Mouse (Mus musculus) neural tube, embryonic 11.5 days (tissue): ENCODE data around the gene 5730596B20Rik. TPM values are rescaled to one million over a fixed set of nuclear protein-coding genes. Genes with fewer than 3 reads are reported as not detected.
A peak's percentile ranks its signal among the peaks of the same experiment; 100 is the strongest.

Experiments used
- ATAC-seq: fragments of 200-750 bp; cut with Nextera tagmentation; 2 replicates; pipeline ENCODE4 v1.8.0; 2017; ENCODE audit warnings: moderate number of reproducible peaks, mild to moderate bottlenecking, moderate TSS enrichment, moderate library complexity; ENCODE audit not compliant: insufficient read depth, low FRiP score, low TSS enrichment
- DNase-seq: peaks from one replicate; pipeline ENCODE4 v3.0.0-alpha.2; 2015; ENCODE audit warnings: low spot score
- H3K27ac ChIP-seq: fragments of 300-500 bp; sonication (generic); 2 replicates; pipeline ENCODE4 v1.5.1; 2014; ENCODE audit warnings: low read depth, mild to moderate bottlenecking, low read length
- H3K27me3 ChIP-seq: fragments of 300-500 bp; sonication (generic); 2 replicates; pipeline ENCODE4 v1.6.1; 2014; ENCODE audit warnings: mild to moderate bottlenecking, low read length, mixed read lengths; ENCODE audit not compliant: control insufficient read depth, insufficient read depth
- H3K36me3 ChIP-seq: fragments of 300-500 bp; sonication (generic); 2 replicates; pipeline ENCODE4 v1.6.1; 2014; ENCODE audit warnings: mild to moderate bottlenecking, low read length, moderate library complexity, mixed read lengths; ENCODE audit not compliant: control insufficient read depth, insufficient read depth
- H3K4me1 ChIP-seq: fragments of 300-500 bp; sonication (generic); 2 replicates; pipeline ENCODE4 v1.6.1; 2014; ENCODE audit warnings: low read length, mixed read lengths; ENCODE audit not compliant: control insufficient read depth, insufficient read depth
- H3K4me2 ChIP-seq: fragments of 300-500 bp; sonication (generic); 2 replicates; pipeline ENCODE4 v1.6.1; 2014; ENCODE audit warnings: low read depth, mild to moderate bottlenecking, moderate library complexity
- H3K4me3 ChIP-seq: fragments of 300-500 bp; sonication (generic); 2 replicates; pipeline ENCODE4 v1.5.1; 2014; ENCODE audit warnings: low read depth, low read length
- H3K9ac ChIP-seq: fragments of 300-500 bp; sonication (generic); 2 replicates; pipeline ENCODE4 v1.6.1; 2014; ENCODE audit warnings: mild to moderate bottlenecking, low read length
- H3K9me3 ChIP-seq: fragments of 300-500 bp; sonication (generic); 2 replicates; pipeline ENCODE4 v1.6.1; 2016; ENCODE audit warnings: low read length; ENCODE audit not compliant: control insufficient read depth
- WGBS: fragments of 180-500 bp; shearing (Covaris S2); extraction: QIAGEN DNeasy Blood & Tissue Kit; methylation state at CpG from one replicate; pipeline ENCODE4 v1.1.7; 2014; 5-methylcytosine and 5-hydroxymethylcytosine counted together
- polyA plus RNA-seq: library from polyadenylated mRNA; unstranded; fragments of >200 nt; fragmentation: Nextera tagmentation; extraction: Ambion mirVana; gene quantifications from 2 replicates; pipeline ENCODE4 v1.2.1, GENCODE M21; 2014

Gene 5730596B20Rik
- polyA plus RNA-seq, result 4.1 and 4.5 TPM in 2 replicates

DNA sequence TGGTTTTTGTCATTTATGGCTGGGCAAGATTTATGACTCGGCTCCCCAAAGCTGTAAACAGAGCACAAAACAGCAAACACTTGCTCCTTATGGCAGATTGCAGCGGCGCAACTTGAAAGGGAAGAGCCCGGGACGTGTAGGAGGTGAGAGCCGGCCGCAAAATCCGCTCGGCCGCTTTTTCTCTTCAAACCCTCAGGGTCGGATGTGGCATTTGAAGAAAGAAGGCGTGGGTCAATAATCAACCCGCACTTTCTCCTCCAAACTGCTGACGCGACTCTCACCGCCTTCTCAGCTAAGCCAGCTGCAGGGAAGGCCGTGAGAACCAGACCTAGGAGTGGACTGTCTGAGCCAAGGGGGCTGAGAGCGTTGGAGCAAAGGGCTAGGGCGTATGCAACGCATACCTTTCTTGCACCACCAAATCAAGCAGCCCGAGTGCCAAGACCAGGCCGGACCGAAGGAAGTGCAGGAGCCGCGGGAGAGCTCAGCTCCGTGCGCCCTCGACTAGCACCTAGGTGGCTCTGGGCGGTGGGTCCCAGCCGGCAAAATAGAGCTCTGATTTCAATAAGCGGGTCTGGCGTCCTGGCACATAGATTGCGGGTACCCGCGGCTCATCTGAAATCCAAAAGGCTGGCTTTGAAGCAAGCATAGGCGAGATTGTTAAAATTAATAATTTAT is at the start of gene 5730596B20Rik:
Gene 5730596B20Rik (plus strand): TSS at position 438 of the 675 bp plus-strand sequence.
- peak; percentile 22; the same call in 1 of the 2 replicates for ATAC-seq
- peak; percentile 84 for DNase-seq
- Histone ChIP-seq H3K27me3 (no peaks in the 10 kb centered on the region), H3K9ac (peak within 1 kb of the TSS; percentile 99), H3K4me3 (peak within 1 kb of the TSS; percentile 91), H3K4me2 (peak within 1 kb of the TSS; percentile 78), H3K36me3 (peaks cover 1% of the 10 kb centered on the region; the same call in 1 of the 2 replicates), H3K4me1 (peaks cover 48% of the 10 kb centered on the region), H3K9me3 (no peaks in the 10 kb centered on the region), H3K27ac (peak within 1 kb of the TSS; percentile 100)
- under 1% methylated on average over 36 of the region's 36 CpGs for WGBS

DNA sequence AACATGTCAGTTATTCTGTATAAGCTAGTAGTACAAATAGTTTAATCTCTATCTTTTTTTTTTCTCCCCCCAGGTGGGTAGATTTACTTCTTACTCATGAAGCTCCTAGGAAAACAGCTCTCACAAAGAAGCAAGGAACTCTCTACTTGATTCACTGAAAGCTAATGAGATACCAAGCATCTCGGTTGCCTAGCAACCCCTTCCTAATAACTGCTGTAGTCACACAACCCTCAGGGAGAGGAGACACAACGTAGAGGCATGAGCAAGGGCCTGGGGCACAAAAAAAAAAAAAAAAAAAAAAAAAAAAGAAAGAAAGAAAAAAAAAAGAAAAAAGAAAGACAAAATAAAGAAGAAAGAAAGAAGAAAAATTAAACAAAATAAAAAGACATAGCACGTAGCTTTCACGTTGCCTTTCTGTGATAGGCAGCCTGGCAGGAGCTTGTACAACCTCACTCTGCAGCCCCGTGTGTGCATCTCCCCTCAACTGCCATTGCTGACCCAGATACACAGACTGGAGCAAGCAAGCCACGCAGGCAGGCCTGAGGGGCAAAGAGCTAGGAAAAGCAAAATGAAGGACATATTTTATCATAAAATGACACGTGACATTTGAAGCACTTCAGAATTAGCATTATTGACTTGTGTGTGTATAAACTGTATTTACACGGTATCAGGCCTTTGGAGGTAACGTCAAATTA is 39.3 kb upstream of the 5730596B20Rik start:
- 45% methylated on average over 9 of the region's 9 CpGs for WGBS
- H3K27ac ChIP-seq, result peak overlapping the region; percentile 47
- H3K9me3 ChIP-seq, result no peaks in the 10 kb centered on the region
- H3K9ac ChIP-seq, result no peak overlapping the region
- no peak overlapping the region for H3K4me3 ChIP-seq
- H3K27me3 ChIP-seq, result no peaks in the 10 kb centered on the region
- H3K4me2 ChIP-seq, result no peak overlapping the region
- DNase-seq (peak; percentile 58), ATAC-seq (no peak)
- H3K36me3 ChIP-seq, result no peaks in the 10 kb centered on the region
- H3K4me1 ChIP-seq, result peaks cover 12% of the 10 kb centered on the region

DNA sequence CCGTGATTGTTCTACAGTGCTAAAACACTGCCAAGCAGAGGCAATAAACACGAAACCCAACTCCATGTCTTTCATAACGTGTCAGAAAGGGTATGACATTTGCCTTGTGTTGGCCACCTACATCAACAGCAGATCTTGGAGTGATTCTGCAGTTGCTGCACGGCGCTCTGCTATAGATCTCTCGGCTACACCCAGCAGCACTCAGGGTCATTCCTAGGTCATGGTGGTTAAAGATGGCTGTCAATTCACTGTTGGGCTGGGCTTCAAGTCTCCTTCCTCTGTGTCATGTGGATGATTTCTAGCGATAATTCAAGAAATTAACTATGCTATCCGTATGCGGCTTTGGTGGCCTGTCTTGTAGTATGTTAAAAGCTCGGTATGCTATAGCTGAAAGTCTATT is 38.7 kb upstream of the 5730596B20Rik start:
- 34% methylated on average over 10 of the region's 10 CpGs for WGBS
- no peak overlapping the region for H3K9ac ChIP-seq
- peak overlapping the region; percentile 47 for H3K27ac ChIP-seq
- no peak for DNase-seq
- no peaks in the 10 kb centered on the region for H3K36me3 ChIP-seq
- no peaks in the 10 kb centered on the region for H3K27me3 ChIP-seq
- H3K4me3 ChIP-seq, result no peak overlapping the region
- H3K9me3 ChIP-seq, result no peaks in the 10 kb centered on the region
- ATAC-seq, result peak; percentile 38; the same call in 1 of the 2 replicates
- H3K4me2 ChIP-seq, result no peak overlapping the region
- peaks cover 12% of the 10 kb centered on the region for H3K4me1 ChIP-seq

DNA sequence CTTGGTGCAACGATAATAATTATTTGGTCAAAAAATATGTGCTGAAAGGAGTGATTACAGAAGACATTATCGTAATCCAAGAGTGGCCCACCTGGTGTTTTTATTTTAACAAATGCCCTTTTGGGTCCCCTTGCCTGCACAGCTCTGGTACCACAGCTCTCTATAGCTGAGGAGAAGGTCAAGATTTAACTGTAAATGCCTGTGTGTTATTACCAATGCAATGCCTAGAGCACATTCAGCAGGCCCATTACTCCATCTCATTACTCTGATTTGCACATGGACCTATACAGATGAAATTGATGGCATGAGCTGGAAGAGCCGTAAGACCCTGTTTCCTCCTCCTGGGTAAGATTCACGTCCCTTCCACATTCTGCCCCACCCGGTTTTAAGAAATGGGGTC is 38.2 kb upstream of the 5730596B20Rik start:
- Histone ChIP-seq H3K9ac (no peak overlapping the region), H3K4me3 (no peak overlapping the region), H3K27ac (peak overlapping the region; percentile 47), H3K36me3 (no peaks in the 10 kb centered on the region), H3K9me3 (no peaks in the 10 kb centered on the region), H3K27me3 (no peaks in the 10 kb centered on the region), H3K4me2 (no peak overlapping the region), H3K4me1 (peaks cover 12% of the 10 kb centered on the region)
- ATAC-seq (no peak), DNase-seq (no peak)
- WGBS, result 72% methylated on average over 5 of the region's 5 CpGs

DNA sequence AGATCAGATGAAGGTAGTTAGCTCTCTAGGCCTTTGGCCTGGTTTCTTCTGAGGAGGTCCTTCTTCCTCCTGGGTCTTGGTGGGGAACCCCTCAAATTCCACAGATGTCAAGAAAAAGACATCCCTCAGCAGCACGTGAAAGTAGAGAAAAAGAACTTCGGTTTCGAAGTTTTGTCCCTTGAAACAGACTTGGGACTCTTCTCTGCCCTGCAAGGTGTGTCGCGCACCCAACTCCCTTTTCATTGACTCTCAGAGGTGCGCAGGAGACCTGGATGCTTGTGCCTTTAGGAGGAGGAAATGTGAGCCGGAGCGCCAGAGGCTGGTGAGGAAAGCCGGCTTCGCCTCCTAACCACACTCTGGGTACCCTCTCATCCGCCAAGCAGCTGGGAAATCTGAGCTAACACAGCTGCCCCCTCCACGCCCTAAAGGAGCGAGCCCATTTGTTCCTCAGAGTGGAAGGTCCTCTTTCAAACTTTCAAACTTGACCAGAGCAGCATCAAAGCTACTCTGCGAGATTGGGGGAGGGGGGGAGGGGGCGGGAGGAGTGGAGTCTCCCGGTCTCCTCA is 26.8 kb upstream of the 5730596B20Rik start:
- peak overlapping the region; percentile 18 for H3K9ac ChIP-seq
- DNase-seq, result peak; percentile 56

DNA sequence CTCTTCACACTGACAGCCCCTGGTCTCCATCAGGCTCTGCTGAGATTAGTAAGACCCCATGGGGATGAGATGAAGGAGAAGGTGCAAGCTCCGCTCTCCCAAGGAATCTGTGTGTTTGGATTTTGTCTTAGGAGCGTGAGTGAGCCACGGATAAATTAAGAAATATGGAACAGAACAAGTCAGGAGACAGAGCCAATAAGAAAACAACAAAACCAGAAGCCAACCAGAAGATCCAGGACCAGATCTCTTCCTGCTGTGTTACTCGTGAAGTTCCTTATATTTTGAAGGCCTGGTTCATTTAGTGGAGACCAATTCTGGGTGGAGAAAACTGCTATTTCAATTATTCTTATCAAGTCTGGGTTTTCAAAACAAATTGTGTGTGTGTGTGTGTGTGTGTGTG is 25.7 kb upstream of the 5730596B20Rik start:
- ATAC-seq (no peak), DNase-seq (no peak)
- Histone ChIP-seq H3K27me3 (no peaks in the 10 kb centered on the region), H3K9me3 (no peaks in the 10 kb centered on the region), H3K36me3 (no peaks in the 10 kb centered on the region), H3K27ac (no peak overlapping the region), H3K4me3 (no peak overlapping the region), H3K4me2 (no peak overlapping the region), H3K4me1 (peaks cover 40% of the 10 kb centered on the region), H3K9ac (no peak overlapping the region)
- 29% methylated on average over 4 of the region's 4 CpGs for WGBS

More for the DNA sequence above, 26.8 kb upstream of the 5730596B20Rik start:
- Histone ChIP-seq H3K4me1 (peaks cover 35% of the 10 kb centered on the region), H3K4me3 (0 out of 2 replicates have a peak overlapping the region, but pooled peaks have one; percentile 10), H3K36me3 (no peaks in the 10 kb centered on the region), H3K27me3 (no peaks in the 10 kb centered on the region), H3K27ac (no peak overlapping the region), H3K9me3 (no peaks in the 10 kb centered on the region), H3K4me2 (peak overlapping the region; percentile 26)
- ATAC-seq, result no peak
- 5% methylated on average over 16 of the region's 16 CpGs for WGBS

DNA sequence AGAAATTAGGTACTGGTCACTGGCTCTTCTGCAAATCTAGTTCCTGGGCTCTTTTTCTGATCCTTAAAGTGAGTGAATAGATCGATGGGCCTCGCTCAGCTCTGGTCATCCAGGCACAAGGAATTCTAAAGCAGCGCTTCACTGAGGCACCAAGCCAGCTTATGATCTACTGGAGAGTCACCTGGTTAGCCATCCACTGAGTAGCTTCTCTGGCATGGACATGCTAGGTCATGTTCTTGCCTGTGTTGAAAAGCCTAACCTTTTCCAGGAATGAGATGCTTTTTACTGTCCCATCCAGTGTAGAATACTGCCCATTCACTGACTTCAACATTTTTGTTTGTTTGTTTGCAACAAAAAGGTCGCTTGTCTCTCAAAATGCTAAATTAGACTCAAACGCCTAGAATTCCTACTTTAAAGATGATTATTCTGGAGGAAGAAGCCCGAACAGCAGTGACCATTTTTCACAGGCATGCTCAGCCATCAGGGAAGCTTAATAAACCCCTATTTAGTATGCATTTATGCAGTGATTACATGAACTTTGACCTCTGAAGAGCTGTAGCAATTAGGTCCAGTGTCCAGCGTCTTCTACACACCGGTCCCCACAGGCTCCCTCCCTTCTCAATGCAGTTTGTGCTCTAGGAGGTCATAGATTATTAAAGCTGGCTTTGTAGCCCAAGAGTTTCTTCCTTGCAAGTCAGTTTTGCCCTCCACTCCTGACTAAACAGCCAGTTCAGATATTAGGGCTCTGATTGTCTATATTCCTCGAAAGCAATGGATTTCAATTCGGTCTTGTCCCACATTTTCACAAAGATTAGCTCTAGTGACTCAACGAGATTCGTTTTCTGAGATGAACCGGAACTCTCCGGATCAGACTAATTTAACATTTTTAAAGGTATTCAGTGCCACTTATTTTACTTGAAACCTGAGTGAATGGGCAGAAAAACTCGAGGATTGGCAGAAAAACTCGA is 24.8 kb upstream of the 5730596B20Rik start:
- DNase-seq (peak; percentile 36), ATAC-seq (no peak)
- no peaks in the 10 kb centered on the region for H3K9me3 ChIP-seq
- H3K4me3 ChIP-seq, result no peak overlapping the region
- no peak overlapping the region for H3K9ac ChIP-seq
- 12% methylated on average over 16 of the region's 16 CpGs for WGBS
- no peak overlapping the region for H3K27ac ChIP-seq
- H3K36me3 ChIP-seq, result no peaks in the 10 kb centered on the region
- no peaks in the 10 kb centered on the region for H3K27me3 ChIP-seq
- H3K4me2 ChIP-seq, result peak overlapping the region; percentile 16; the same call in 1 of the 2 replicates
- H3K4me1 ChIP-seq, result peaks cover 46% of the 10 kb centered on the region

DNA sequence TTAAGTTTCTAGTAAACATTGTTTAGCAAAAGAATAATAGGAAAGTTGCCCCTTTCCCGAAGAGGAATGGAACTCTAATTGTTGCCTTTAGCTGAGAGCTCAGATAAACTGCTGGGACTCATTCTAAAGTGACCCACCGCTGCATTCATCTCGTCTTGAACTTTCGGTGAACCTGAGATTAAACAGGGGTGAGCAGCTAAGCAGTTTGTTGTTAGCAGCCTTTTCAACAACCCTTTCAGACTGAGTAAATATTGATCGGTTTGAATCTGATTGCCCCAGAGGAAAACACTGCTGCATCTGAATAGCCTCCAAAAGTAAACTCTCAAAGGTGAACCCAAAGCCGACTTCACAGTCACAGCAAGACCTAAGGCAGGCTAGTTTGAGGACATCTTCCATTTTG is 24.0 kb upstream of the 5730596B20Rik start:
- no peaks in the 10 kb centered on the region for H3K9me3 ChIP-seq
- H3K27ac ChIP-seq, result no peak overlapping the region
- H3K4me1 ChIP-seq, result peaks cover 47% of the 10 kb centered on the region
- no peak overlapping the region for H3K9ac ChIP-seq
- no peaks in the 10 kb centered on the region for H3K36me3 ChIP-seq
- peak overlapping the region; percentile 16; the same call in 1 of the 2 replicates for H3K4me2 ChIP-seq
- ATAC-seq (no peak), DNase-seq (peak; percentile 46)
- WGBS, result under 1% methylated on average over 6 of the region's 6 CpGs
- H3K4me3 ChIP-seq, result no peak overlapping the region
- H3K27me3 ChIP-seq, result no peaks in the 10 kb centered on the region
